Mouse (Mus musculus) frontal cortex, adult 2 months (tissue): ENCODE measurements around the gene Tmem161b. TPM values are rescaled to one million over a fixed set of nuclear protein-coding genes. Genes with fewer than 3 reads are reported as not detected.

ENCODE experiments used
- DNase-seq, 2 experiments: peaks; one replicate each; pipeline ENCODE4 v3.0.0; 2022; ENCODE audit warnings: low spot score in 1 of 2; ENCODE audit errors: extremely low spot score in 1 of 2
- polyA plus RNA-seq: library from polyadenylated mRNA; depleted of rRNA; stranded (reverse); fragments of >200 nt; gene quantifications from 2 replicates; pipeline ENCODE4 v1.2.3, GENCODE M21; 2012

Gene Tmem161b
- polyA plus RNA-seq, 1 experiment = 27.5 TPM

DNA sequence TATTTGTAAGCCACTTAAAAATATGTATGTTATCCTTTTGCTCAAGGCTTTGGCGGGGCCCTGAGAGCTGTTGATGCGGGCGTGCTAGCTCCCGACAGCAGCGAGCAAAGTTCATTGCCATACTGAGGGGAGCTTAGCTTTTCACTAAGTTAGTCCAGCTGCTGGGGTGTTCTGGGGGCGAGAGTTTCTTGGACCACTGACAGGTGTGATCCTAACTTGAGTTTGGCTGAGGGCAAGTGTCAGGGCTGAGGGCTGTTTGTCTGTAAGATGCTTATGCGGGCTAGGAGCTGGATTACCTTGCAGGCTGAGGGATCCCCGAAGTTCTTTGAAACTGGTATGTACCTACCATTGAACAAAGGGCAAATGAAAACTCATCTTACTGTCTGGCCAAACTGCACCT lies 123.0 kb downstream of the Tmem161b start:
- no peak for DNase-seq
